Mouse (Mus musculus) megakaryocyte, embryonic 14.5 days (primary cell): ENCODE results near the gene Klf2.

Source experiments
- FLI1 ChIP-seq: IDR thresholded peaks from 2 replicates; pipeline ENCODE4 v1.6.1; 2012; ENCODE audit warnings: low read length, inconsistent platforms, mixed read lengths
- GATA1 ChIP-seq: IDR thresholded peaks from 3 replicates; pipeline ENCODE4 v1.6.1; 2012; ENCODE audit warnings: mixed read lengths, low read length, inconsistent platforms, borderline replicate concordance

- no peak for TF ChIP-seq GATA1
- TF ChIP-seq FLI1 = no peak
These were observed 46.2 kb downstream of the Klf2 start for GRCm38 (mm10) chr8:72365016-72365415.
